Mouse (Mus musculus): Measurements from ENCODE around the gene Kctd18. TPM values are rescaled to one million over a fixed set of nuclear protein-coding genes. Genes with fewer than 3 reads are reported as not detected.

The Kctd18 gene
- polyA plus RNA-seq, 1 experiment, result 22.2 TPM

DNA sequence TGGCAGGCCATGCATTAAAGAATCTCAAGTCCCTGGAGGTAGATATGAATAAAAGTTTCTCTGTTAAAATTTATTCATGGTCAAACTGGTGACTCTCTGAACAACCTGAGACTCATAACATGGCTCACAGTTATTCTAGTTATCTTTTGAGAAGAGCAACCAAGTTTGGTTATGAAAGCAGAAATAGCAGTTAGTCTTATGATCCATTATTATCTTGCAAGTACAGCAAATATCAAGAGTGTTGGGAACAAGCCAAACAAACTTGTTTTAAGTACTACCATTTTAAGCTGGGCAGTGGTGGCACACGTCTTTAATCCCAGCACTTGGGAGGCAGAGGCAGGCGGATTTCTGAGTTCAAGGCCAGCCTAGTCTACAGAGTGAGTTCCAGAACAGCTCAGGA is 27.5 kb downstream of the Kctd18 start:
- no peak for DNase-seq (ENCODE audit: low spot score)

DNA sequence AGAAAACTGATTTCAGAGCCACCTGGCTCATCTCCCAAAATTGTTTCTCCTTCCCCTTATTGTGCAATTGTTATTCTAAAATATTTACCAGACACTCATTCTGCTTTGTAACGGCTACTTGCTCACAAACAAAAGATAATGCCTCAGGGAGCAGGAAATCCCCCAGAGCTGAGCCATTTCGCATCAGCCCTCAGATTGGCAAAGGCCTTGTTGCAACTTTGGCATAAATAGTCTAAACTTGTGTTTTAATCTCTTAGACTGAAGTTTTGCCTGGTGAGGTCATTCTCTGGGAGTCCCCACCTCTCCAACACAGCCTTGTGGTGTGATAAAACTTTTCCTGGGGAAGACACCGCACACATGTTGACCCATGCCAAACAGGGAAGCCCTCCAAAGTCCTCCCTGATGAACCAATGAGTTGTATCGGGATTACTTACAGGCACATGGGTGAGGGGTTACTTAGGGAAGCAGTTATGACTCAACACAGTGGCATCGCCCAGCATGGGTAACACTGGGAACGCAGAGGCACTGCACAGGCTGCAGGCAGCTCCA is 29.6 kb downstream of the Kctd18 start:
- no peak for DNase-seq (ENCODE audit: low spot score)

DNA sequence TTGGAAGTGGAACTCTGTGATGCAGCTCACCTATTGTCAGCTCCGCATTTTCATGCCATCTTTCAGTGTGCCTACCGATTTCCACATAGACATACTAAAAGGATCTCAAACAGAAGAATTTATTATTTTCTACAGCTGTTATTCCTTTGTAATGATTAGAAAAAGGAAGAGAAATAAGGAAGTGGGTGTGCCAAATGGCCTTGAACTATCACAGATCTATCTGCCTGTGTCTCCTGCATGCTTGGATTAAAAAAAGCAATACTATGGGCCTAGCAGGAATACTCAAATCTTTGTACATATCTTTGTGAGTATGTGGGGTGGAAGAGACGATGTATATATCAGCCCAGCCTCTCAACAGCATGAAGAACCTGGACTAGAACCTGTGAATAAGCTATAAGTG is 41.9 kb downstream of the Kctd18 start:
- DNase-seq (ENCODE audit: low spot score), result no peak

DNA sequence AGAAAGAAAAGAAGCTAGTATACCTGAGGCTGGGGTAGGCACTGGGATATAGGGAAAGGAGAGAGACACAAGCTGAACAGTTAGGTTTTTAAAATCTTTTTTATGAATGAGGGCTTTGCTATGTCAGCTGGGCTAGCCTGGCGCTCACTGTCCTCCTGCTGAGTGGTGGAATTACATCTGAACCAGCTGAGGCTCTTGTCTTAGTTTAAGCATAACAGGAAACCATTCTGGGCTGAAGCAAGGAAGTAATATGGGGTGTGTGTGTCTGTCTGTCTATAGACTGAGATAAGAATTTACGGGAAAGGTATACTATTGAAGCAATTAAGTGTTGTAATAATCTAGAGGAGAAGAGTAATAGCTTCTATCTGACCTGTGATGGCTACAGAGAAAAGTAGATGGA is 47.2 kb downstream of the Kctd18 start:
- no peak for DNase-seq (ENCODE audit: low spot score)

DNA sequence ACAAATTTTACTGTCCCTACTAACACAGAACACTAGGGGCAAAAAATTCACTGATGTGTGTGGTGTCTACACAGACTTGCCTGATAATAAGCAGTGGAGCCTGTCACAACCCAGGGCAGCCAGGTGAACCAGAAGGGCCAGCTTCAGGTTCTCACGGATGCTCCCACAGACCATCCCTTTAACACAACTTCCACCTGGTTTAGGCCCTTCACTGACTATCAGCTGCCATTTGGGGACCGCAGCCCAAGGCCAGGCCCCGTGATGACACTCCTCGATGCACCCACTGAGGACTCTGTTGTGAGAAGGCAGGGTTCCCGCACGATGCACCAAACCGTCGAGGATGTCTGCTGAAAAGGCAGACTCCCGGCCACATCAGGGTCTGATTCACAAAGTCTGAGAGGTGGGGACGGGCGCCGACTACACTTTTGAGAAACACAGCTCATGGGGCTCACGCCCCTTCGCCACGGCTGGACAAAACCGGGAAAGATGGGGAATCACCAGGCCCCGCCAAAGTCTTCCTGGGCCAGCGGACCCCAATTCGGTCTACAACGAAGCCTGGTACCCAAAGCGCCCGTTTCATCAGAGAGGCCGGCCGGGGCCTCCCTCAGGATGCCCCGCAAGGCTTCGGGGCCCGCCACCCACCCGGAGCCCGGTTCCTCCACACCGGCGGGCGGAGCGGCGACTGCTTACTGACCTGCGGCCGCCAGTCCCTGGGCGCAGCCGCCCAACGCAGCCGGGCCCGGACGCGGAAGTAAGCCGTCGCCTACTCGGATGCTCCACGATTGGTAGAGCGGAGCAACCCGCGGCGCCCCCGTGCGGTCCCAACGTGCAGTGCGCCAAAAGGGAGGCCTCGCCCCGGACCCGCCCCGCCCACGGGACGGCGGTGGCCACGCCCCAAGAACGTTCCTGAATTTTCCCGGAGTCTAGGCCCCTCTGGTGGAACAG is 49.2 kb downstream of the Kctd18 start:
- DNase-seq (ENCODE audit: low spot score), result peak; percentile 96

DNA sequence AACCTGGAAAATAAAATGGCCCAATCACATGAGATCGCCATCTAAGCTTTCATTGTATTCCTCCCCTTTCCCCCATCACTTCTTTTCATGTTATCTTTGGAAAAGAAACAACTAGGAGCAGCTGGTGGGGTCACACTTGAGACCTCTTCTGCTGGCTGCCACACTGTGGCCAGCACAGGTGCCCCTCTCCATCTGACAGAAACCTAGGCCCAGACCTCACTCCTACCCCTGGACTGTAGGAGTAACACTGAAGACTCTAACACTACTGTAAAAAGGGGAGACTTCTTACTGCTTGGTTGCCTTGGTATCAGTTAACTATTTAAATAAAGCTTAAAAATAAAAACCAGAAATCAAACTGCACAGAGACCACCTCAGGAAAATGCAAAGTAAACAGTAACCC is 63.0 kb downstream of the Kctd18 start:
- DNase-seq (ENCODE audit: low spot score), result no peak

DNA sequence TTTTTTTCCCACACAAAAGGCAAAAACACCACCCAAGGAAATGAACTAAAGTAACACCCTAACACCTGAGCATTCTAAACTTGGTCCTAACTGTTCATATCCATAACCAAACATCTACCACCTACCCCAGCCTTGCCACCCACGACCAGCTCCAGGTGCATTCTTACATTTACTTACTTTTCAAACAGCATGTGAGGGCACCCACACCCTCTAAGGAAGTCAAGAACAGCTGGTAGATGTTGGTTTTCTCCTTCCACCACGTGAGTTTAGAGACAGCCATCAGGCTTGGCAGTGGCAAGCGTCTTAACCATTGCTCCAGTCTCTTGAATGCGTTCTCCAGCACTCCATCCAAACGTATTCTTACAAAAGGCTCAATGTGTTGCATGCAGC is 64.4 kb downstream of the Kctd18 start:
- no peak for DNase-seq (ENCODE audit: low spot score)

DNA sequence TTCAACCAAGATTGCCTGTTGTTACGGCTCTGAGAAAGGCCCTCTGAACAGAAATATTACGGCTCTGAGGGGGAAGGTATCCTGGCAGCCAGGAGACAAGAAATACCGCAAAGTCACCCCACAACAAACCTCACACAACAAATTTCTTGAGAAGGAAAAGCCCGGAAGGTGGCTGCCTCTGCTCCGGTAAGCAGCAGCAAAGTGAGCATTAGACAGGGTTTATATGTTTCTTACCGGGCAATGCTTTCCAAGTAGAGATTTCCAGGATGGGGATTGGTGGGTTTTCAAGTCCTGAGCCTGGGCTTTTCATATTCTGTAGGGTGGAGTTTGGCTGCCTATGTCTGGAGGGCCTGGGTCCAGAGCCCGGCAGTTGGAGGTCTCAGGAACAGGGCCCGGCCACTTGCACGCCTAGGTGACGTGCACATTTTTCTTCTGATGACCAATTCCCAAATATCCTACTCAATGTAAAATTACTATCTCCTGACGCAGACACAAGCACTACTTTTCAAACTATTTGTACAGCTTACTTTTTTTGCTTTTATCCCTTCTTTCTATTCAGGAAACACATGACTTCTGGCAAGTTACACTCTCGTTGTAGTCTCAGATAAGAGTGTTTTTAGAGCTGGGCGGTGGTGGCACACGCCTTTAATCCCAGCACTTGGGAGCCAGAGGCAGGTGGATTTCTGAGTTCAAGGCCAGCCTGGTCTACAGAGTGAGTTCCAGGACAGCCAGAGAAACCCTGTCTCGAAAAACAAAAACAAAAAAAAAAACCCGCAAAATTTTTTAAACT is 65.0 kb downstream of the Kctd18 start:
- no peak for DNase-seq (ENCODE audit: low spot score)

DNA sequence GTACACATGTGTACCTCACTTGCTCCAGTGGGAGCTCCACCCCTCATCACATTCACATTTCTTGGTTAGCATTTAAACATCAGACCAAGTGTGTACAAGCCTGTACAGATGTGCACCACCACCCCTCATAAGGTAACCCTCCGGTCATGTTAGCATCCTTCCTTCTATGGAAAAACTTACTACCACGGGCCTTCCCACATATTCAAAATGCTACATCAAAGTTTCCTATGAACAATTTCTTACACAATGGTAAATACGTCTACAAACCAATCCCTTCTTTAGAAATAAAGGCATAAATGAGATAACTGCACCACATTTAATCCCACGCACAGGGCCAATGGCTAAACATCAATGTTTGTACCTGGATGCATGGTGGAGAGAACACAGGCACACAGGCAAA is 66.2 kb downstream of the Kctd18 start:
- no peak for DNase-seq (ENCODE audit: low spot score)

DNA sequence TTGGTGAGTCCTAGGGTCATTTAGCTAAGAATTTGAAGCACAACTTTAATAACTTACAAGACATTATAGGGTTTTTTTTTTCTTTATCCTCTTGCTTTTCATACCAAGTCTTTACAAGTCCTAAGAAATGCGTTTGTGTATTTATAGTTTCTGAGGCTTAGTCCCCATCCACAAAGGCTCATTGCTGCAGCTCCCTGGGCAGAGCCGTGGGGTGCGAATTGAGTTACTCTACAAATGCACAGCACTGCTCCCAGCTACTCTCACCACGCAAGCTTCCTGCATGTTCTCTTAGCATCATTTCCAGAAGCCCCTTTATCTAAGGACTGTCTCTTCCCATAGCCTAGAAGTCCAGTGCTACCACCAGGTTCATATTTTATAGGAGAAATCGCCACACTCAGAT is 69.0 kb downstream of the Kctd18 start:
- DNase-seq (ENCODE audit: low spot score), result no peak

DNA sequence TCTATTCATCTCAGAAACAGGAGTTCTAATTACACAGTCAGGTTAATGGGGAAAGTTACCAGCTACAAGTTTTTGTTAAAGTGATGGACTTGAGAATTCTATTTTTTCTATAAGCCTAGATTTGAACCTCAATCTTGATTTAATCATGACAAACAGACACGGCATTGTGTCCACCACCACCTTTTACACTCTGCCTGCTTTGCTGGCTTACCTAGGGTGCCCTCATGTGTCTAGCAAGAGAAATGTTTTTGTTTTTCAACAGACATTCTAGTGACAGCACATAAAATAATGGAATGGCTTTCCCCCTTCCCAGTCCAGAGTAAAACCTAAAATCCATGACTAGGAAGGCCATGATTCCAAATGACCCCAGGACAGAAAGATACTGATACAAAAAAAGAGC is 69.6 kb downstream of the Kctd18 start:
- DNase-seq (ENCODE audit: low spot score), result no peak

DNA sequence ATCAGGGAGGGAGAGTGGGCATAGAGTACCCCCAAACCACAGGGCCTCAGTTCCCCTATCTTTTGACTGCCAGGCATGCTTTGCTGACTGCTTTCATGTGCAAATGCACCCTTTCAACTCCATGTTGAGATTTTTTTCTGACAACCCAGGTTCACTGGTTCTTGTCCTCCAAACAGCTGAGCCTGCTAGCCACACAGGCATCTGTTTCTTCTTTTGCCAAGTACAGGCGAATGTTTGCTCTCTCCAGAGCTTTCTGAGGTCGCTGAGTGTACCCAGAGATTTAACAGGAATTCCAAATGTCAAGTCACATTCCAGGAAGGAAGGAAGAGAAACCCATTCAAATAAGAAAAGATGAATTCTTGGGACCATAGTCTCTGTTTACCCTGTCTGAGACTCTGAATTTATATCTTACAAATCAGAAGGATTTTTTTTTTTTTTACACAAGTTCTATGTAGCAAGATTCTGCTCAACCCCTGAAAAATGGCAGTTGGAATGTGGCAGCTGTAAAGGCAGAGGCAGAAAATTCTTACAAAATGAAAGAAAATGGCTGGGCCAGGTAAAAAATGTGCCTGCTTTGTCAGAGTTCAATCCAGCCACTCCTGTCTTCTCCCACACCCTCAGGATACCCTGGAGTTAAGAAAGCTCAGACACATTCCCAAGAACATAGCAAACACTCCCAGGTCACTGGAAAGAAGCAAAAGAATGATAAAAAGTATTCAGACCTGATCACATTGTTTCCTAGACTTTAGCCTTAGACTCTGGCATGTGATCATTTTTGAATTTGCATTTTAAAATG is 71.0 kb downstream of the Kctd18 start:
- no peak for DNase-seq (ENCODE audit: low spot score)

DNA sequence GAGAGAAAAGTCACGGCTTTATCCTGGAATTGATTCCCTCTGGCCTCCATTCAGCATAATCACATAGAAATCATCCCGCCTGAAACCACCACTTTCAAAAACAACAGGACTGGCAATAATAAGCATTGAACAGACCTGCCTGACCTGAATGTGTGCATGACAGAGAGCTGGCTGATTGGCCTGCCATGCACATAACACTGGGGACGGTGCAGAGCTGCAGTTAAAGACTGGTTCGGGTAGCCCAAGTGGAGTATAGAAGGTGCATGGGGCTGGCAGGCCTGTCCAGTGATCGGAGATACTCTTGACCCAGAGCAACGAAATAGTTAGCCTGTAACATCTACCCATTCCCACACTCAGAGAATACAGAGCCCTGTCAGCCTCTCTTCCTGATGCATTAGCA is 76.5 kb downstream of the Kctd18 start:
- DNase-seq (ENCODE audit: low spot score), result no peak

DNA sequence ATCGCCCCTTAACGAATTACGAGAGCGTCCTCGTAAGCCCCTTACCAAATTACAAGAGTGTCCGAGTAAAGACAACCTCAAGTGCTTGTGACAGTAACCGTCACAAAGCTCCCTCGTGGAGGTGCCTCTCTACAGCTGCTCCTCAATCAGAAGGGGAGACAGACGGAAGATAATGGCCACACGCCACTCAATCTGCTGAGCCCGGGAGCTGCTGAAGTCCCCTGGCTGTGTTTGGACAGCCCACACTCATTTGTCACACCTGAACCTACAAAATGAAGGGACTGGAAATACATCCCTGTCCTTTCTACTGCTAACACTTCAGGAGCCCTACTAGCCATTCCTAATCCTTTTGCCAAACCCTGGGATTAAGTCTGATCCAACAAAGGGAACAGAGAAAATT is 77.0 kb downstream of the Kctd18 start:
- no peak for DNase-seq (ENCODE audit: low spot score)

DNA sequence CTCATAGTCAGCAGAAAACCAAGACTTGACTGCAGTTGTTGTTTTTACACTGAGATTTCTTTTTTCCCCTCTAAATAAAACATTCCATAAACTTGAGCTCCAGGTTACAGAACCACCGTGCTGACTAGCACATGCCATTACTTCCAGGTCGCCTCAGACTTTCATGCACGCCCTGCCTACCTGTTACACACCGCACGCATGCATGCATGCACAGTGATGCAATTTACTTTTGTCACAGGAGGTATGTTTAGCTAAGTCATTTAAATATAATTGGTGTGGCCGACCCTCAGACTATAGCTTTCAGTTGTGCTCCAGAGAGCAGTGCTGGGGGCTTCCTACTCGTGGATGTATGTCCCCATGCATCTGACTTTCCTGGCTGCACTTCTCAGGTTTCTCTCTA is 77.7 kb downstream of the Kctd18 start:
- no peak for DNase-seq (ENCODE audit: low spot score)

DNA sequence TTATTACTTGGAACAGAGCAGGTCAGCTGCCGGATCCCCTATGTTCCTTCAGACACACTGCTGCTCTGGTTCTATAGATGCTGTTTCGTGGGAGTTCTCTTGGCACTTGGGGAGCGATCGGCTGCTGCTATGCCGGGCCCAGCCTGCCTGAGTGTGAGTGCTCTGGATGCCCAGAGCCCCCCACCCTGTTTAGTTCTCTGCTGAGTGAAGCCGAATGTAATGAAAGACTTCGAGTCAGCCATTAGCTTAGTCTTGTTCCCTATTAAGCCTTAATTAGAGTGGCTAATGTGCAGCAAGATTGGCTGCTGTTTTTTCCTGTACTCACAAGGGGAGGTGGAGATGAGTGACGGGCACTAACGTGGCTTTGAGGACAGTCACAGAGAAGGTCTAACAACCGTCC is 78.1 kb downstream of the Kctd18 start:
- no peak for DNase-seq (ENCODE audit: low spot score)

DNA sequence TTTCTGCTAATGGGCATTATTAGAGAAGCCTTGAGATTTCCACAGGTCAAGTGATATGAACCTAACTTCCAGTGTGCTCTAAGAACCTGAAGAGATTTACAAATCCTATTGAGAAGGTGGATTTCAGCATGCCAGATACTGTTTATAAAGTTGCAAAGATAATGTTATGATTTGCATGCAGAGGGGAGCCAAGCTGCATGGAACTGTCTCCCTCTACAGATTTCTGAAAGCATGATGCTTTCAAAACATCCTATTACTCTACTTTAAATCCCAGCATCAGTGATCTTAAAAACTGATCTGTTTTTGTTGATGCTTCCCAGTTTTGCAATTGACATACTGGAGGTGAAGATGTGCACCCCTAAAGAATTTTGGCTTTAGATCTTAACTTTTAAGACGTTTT is 84.5 kb downstream of the Kctd18 start:
- DNase-seq (ENCODE audit: low spot score), result no peak

DNA sequence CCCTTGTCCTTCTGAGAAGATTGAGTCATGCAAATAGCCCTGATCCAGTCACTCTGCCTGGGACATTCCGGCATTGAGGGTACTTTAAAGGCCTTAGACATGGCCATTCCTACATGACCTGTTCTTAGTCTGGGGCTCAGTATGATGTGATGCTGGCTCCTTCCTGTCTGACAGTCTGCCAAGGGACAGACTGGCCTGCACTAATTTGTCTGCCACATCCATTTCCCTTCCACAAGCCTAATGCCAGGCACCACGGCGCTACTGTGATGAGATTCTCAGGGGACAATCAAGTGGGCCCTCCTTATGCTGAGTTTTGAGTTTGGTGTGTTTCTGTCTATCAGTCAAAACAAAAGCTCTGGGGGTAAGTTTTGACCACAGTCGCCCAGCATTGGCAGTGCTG is 100.2 kb downstream of the Kctd18 start:
- no peak for DNase-seq (ENCODE audit: low spot score)

DNA sequence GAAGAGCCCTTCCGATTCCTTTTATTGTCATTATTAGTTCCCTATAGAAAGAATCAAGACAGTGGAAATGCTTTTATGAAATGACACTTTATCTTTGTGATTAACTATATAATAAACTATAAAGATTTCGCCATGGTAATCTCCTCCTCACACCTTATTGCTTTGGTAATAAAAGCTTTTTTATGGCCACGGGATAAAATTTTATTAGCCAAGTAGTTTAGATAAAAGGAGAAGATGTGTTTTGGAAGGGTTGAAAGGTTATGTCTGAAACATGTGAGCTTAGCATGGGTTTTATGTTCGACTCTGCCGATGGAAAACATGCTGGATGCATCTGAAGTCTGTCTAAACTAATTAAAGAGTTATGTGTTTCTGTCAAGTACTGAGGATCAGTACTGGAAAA is 101.4 kb downstream of the Kctd18 start:
- no peak for DNase-seq (ENCODE audit: low spot score)

DNA sequence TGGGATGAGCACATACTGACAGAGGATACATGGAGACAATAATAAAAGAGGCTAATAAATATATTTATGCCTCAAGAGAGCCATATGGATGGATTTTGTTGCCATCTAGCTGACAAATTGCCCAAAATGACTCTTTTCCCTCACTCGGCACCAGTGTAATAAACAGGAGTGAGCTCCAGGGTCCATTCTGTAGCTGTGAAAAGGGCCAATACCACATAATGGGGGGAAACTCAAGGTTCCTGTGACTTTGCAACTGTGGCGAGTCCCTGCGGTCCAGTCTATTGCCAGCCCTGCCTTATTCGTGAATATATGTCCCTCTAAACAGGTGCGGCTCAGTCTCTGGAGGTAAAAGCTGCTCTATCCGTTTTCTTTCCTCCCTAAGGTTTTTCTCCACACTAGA is 107.2 kb downstream of the Kctd18 start:
- no peak for DNase-seq (ENCODE audit: low spot score)

DNA sequence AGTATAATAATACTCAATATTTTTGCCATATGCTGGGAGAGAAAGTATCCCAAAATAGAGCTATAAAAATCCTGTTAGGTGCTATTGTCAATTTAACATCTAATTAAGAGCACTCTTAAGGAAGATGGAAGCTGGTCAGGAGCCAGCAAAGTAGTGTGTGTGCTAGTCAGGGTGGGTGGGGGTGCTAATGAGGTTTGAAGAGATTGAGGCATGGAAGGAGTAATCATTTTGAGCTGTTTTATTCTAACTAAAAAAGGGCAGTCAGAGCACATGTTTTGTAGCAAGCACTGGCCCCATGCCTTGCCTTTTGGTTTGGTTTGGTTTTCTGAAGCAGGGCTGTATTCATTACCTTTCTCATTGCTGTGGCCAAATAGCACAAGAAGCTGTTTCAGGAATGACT is 112.4 kb downstream of the Kctd18 start:
- no peak for DNase-seq (ENCODE audit: low spot score)

DNA sequence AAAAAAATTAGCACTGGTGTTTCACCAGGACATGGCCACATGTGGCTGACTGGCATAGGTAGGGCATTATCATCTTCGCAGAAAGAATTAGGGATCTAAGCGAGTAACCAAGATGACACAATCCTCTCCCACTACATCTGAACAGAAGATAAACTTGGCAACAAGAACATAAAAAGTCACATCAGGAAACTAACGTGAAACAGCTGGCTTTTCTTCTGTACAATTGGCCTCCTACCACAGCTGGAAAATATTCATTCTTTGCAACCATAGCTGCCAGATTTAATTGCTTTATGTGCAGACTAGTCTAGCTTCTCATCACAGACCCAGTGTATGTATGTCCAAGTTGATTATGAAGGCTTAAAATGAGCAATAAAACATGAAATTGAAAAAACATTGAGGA is 112.8 kb downstream of the Kctd18 start:
- DNase-seq (ENCODE audit: low spot score), result no peak
